Mouse (Mus musculus) thymus, adult 2 months (tissue): Measurements from ENCODE around the gene Ctu2.

ENCODE experiments used
- CTCF ChIP-seq: fragments of 200-500 bp; IDR thresholded peaks from 2 replicates; pipeline ENCODE4 v1.5.1; 2012; ENCODE audit warnings: mild to moderate bottlenecking, control low read depth, low read length, moderate library complexity, borderline replicate concordance; ENCODE audit not compliant: control insufficient read depth, poor library complexity, insufficient read depth; ENCODE audit errors: extremely low read depth
- POLR2A ChIP-seq: fragments of 200-500 bp; IDR thresholded peaks from 2 replicates; pipeline ENCODE4 v1.6.1; 2012; ENCODE audit warnings: mild to moderate bottlenecking, low read length, control low read depth, moderate library complexity; ENCODE audit not compliant: control insufficient read depth, poor library complexity, insufficient read depth; ENCODE audit errors: extremely low read depth

DNA sequence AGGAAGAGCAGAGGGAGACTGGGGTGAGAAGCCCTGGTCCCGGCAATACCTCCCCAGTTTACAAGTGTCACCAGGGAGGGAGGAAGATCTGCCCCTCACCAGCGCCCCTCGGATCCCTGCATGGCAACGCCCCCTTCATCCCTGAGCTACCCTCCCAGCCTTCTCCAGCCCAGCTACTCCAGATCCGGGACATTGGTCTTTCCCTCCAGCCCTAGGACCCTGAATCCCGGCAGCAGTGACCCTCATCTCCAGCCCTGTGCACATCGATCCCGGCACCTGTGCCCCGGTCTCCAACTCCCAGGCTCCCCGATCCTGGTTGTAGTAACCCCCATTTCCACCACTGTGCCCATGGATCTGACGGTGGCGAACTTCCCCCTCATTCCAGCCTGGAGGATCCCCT, 33.2 kb upstream of the Ctu2 start:
- TF ChIP-seq CTCF (no peak), POLR2A (no peak)
